Mouse (Mus musculus) embryonic facial prominence, embryonic 12.5 days (tissue): ENCODE data around the gene Nrarp. TPM values are rescaled to one million over a fixed set of nuclear protein-coding genes. Genes with fewer than 3 reads are reported as not detected.
A peak's percentile ranks its signal among the peaks of the same experiment; 100 is the strongest.

Experiments
- ATAC-seq: fragments of 200-750 bp; cut with Nextera tagmentation; 2 replicates; pipeline ENCODE4 v1.8.0; 2017; ENCODE audit not compliant: insufficient number of reproducible peaks, insufficient read depth, low FRiP score, low TSS enrichment
- H3K27ac ChIP-seq: fragments of 300-500 bp; sonication (generic); 2 replicates; pipeline ENCODE4 v1.5.1; 2016; ENCODE audit warnings: mild to moderate bottlenecking
- H3K27me3 ChIP-seq: fragments of 300-500 bp; sonication (generic); 2 replicates; pipeline ENCODE4 v1.6.1; 2016; ENCODE audit warnings: mild to moderate bottlenecking, moderate library complexity
- H3K36me3 ChIP-seq: fragments of 300-500 bp; sonication (generic); 2 replicates; pipeline ENCODE4 v1.6.1; 2016; ENCODE audit warnings: mild to moderate bottlenecking
- H3K4me1 ChIP-seq: fragments of 300-500 bp; sonication (generic); 2 replicates; pipeline ENCODE4 v1.6.1; 2016
- H3K4me2 ChIP-seq: fragments of 300-500 bp; sonication (generic); replicated peaks from 2 replicates; pipeline ENCODE4 v1.6.1; 2016; ENCODE audit warnings: mild to moderate bottlenecking, moderate library complexity
- H3K4me3 ChIP-seq: fragments of 300-500 bp; sonication (generic); 2 replicates; pipeline ENCODE4 v1.5.1; 2016; ENCODE audit warnings: mild to moderate bottlenecking
- H3K9ac ChIP-seq: fragments of 300-500 bp; sonication (generic); 2 replicates; pipeline ENCODE4 v1.6.1; 2016; ENCODE audit warnings: mild to moderate bottlenecking, moderate library complexity
- H3K9me3 ChIP-seq: fragments of 300-500 bp; sonication (generic); 2 replicates; pipeline ENCODE4 v1.6.1; 2016; ENCODE audit warnings: mild to moderate bottlenecking, moderate library complexity
- WGBS: fragments of 180-500 bp; shearing (Covaris S2); methylation state at CpG from one replicate; pipeline ENCODE4 v1.1.7; 2016; 5-methylcytosine and 5-hydroxymethylcytosine counted together
- polyA plus RNA-seq: library from polyadenylated mRNA; unstranded; fragments of >200 nt; fragmentation: Nextera tagmentation; extraction: Ambion mirVana; gene quantifications from 2 replicates; pipeline ENCODE4 v1.2.1, GENCODE M21; 2016

The Nrarp gene
- polyA plus RNA-seq, 1 experiment from 2014 or later: 21.3 TPM

DNA sequence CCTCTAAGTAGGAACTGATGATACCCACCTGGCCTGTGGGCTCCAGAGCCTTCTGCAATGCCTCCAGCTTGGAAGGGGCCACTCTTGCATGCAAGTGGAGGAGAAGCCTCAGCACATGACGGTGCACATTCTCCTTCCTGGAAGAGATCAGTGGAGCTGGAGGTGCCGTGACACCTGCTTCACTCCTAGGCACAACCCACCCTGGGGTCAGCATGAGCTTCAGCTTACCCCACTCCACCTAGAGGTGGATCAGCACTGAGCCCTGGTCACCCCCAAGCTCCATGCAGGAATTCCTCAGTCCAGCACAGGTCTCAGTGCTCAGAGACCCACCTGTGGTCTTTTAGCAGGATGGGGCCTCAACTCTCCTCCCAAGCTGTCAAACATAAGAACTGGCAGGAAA, 20.1 kb downstream of the Nrarp start:
- 87% methylated on average over 2 of the region's 2 CpGs for WGBS
- Histone ChIP-seq H3K27me3 (peaks cover 19% of the 10 kb centered on the region), H3K4me1 (peaks cover 10% of the 10 kb centered on the region; the same call in 1 of the 2 replicates), H3K9me3 (no peaks in the 10 kb centered on the region), H3K4me3 (no peak overlapping the region), H3K36me3 (peaks cover 65% of the 10 kb centered on the region), H3K4me2 (no peak overlapping the region), H3K27ac (no peak overlapping the region), H3K9ac (no peak overlapping the region)
- ATAC-seq: no peak

GRCm38 (mm10) chr2:25203631-25204214, 23.2 kb downstream of the Nrarp start:
- H3K9me3 ChIP-seq: no peaks in the 10 kb centered on the region
- peaks cover 88% of the 10 kb centered on the region for H3K36me3 ChIP-seq
- no peak overlapping the region for H3K9ac ChIP-seq
- no peak for ATAC-seq
- 65% methylated on average over 4 of the region's 4 CpGs for WGBS
- no peak overlapping the region for H3K4me2 ChIP-seq
- no peaks in the 10 kb centered on the region for H3K27me3 ChIP-seq
- no peak overlapping the region for H3K27ac ChIP-seq
- H3K4me1 ChIP-seq: no peaks in the 10 kb centered on the region
- H3K4me3 ChIP-seq: no peak overlapping the region

- 74% methylated on average over 1 of the region's 1 CpGs for WGBS
- H3K27me3 ChIP-seq: no peaks in the 10 kb centered on the region
- no peak overlapping the region for H3K4me3 ChIP-seq
- H3K4me2 ChIP-seq: no peak overlapping the region
- H3K36me3 ChIP-seq: peaks cover 52% of the 10 kb centered on the region
- no peaks in the 10 kb centered on the region for H3K9me3 ChIP-seq
- no peak overlapping the region for H3K27ac ChIP-seq
- no peak for ATAC-seq
- H3K9ac ChIP-seq: no peak overlapping the region
- H3K4me1 ChIP-seq: peaks cover 11% of the 10 kb centered on the region
Observed at GRCm38 (mm10) chr2:25207593-25207992, 27.0 kb downstream of the Nrarp start.

DNA sequence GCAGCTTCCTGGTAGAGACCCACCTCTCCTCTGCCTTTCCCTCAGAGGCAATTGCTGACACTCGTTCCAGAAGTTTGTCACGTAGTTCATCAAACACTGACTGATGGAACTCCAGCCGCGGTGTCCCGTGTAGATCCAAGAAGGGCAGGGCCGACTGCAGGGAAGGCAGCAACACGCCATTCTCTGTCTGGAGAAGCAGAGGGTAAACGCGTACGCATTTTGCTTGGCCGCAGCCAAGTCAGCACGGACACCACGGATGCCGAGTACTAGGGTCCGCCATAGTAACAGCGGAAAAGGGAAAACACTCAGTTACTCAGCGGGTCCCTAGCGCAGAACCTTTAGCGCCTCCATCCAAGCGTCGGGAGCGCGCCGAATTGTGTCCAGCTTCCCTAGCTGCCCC, 30.1 kb downstream of the Nrarp start:
- peak; percentile 17; the same call in 1 of the 2 replicates for ATAC-seq
- peak overlapping the region; percentile 86 for H3K4me3 ChIP-seq
- H3K4me1 ChIP-seq: peaks cover 11% of the 10 kb centered on the region
- peak overlapping the region; percentile 92 for H3K4me2 ChIP-seq
- H3K36me3 ChIP-seq: peaks cover 23% of the 10 kb centered on the region
- peak overlapping the region; percentile 87 for H3K27ac ChIP-seq
- peak overlapping the region; percentile 85 for H3K9ac ChIP-seq
- no peaks in the 10 kb centered on the region for H3K9me3 ChIP-seq
- WGBS: under 1% methylated on average over 24 of the region's 24 CpGs
- no peaks in the 10 kb centered on the region for H3K27me3 ChIP-seq

GRCm38 (mm10) chr2:25211121-25211670, 30.6 kb downstream of the Nrarp start, which contains the start of gene Nelfb:
Gene Nelfb, minus strand, starts transcription at chr2:25211489.
- under 1% methylated on average over 44 of the region's 44 CpGs for WGBS
- H3K9ac ChIP-seq: peak within 1 kb of the TSS; percentile 85
- no peaks in the 10 kb centered on the region for H3K27me3 ChIP-seq

GRCm38 (mm10) chr2:25213266-25213865, 32.8 kb downstream of the Nrarp start:
- Histone ChIP-seq H3K36me3 (no peaks in the 10 kb centered on the region), H3K9ac (no peak overlapping the region), H3K27me3 (no peaks in the 10 kb centered on the region), H3K27ac (no peak overlapping the region), H3K4me2 (no peak overlapping the region), H3K9me3 (no peaks in the 10 kb centered on the region), H3K4me1 (peaks cover 11% of the 10 kb centered on the region), H3K4me3 (no peak overlapping the region)
- no peak for ATAC-seq
- WGBS: 59% methylated on average over 23 of the region's 23 CpGs

More at GRCm38 (mm10) chr2:25211121-25211670, 30.6 kb downstream of the Nrarp start, which contains the start of gene Nelfb:
- Histone ChIP-seq H3K36me3 (peaks cover 18% of the 10 kb centered on the region), H3K4me2 (peak within 1 kb of the TSS; percentile 92), H3K27ac (peak within 1 kb of the TSS; percentile 87), H3K4me3 (peak within 1 kb of the TSS; percentile 86), H3K4me1 (peaks cover 11% of the 10 kb centered on the region), H3K9me3 (no peaks in the 10 kb centered on the region)
- peak; percentile 81 for ATAC-seq

- Histone ChIP-seq H3K4me1 (peaks cover 11% of the 10 kb centered on the region), H3K9me3 (no peaks in the 10 kb centered on the region), H3K4me2 (no peak within 1 kb of the TSS), H3K27ac (no peak within 1 kb of the TSS), H3K36me3 (no peaks in the 10 kb centered on the region), H3K27me3 (no peaks in the 10 kb centered on the region), H3K9ac (no peak within 1 kb of the TSS), H3K4me3 (no peak within 1 kb of the TSS)
- no peak for ATAC-seq
- 76% methylated on average over 3 of the region's 3 CpGs for WGBS
Observed at GRCm38 (mm10) chr2:25214444-25214843, 33.9 kb downstream of the Nrarp start, which contains the start of gene Stpg3. Gene Stpg3, minus strand, starts transcription at chr2:25214637.

GRCm38 (mm10) chr2:25217666-25218065, 37.1 kb downstream of the Nrarp start:
- no peak for ATAC-seq
- WGBS: 59% methylated on average over 2 of the region's 2 CpGs

DNA sequence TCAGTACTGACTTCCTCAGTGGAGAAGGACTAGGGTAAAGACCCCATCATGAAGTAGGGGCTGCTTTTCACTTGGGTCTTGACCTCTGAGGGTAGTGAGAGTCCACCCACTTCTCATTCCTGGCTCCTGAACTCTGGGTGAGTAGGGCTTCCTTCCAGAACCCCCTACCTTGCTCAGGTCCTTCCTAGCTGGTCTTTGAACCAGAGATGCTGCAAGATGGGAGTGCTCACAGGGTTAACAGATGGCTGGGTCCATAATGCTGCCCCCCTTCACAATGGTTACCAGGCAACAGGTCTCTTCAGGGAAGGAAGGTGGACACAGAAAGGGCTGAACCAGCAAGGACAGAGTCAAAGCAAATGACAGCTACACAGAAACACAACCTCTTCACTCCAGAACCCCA, 37.9 kb downstream of the Nrarp start, which contains the start of gene Fam166a:
TSS of gene Fam166a (plus strand) at position 301 of the 400 bp plus-strand sequence.
- no peak within 1 kb of the TSS for H3K4me2 ChIP-seq
- no peak within 1 kb of the TSS for H3K9ac ChIP-seq

More at GRCm38 (mm10) chr2:25217666-25218065, 37.1 kb downstream of the Nrarp start:
- Histone ChIP-seq H3K9ac (no peak overlapping the region), H3K9me3 (no peaks in the 10 kb centered on the region), H3K36me3 (peaks cover 10% of the 10 kb centered on the region; the same call in 1 of the 2 replicates), H3K27me3 (no peaks in the 10 kb centered on the region), H3K4me1 (no peaks in the 10 kb centered on the region), H3K4me2 (no peak overlapping the region), H3K27ac (no peak overlapping the region), H3K4me3 (no peak overlapping the region)

GRCm38 (mm10) chr2:25221331-25221772, 40.8 kb downstream of the Nrarp start:
- no peak overlapping the region for H3K27ac ChIP-seq
- no peak for ATAC-seq
- H3K4me3 ChIP-seq: no peak overlapping the region
- 69% methylated on average over 5 of the region's 5 CpGs for WGBS
- H3K9me3 ChIP-seq: no peaks in the 10 kb centered on the region
- H3K4me1 ChIP-seq: peaks cover 11% of the 10 kb centered on the region
- no peak overlapping the region for H3K9ac ChIP-seq
- H3K36me3 ChIP-seq: peaks cover 10% of the 10 kb centered on the region; the same call in 1 of the 2 replicates
- H3K27me3 ChIP-seq: no peaks in the 10 kb centered on the region
- H3K4me2 ChIP-seq: no peak overlapping the region

More for the DNA sequence above, 37.9 kb downstream of the Nrarp start, which contains the start of gene Fam166a:
- Histone ChIP-seq H3K4me1 (peaks cover 4% of the 10 kb centered on the region), H3K36me3 (peaks cover 10% of the 10 kb centered on the region; the same call in 1 of the 2 replicates), H3K27ac (no peak within 1 kb of the TSS), H3K4me3 (no peak within 1 kb of the TSS), H3K9me3 (no peaks in the 10 kb centered on the region), H3K27me3 (no peaks in the 10 kb centered on the region)
- no peak for ATAC-seq

DNA sequence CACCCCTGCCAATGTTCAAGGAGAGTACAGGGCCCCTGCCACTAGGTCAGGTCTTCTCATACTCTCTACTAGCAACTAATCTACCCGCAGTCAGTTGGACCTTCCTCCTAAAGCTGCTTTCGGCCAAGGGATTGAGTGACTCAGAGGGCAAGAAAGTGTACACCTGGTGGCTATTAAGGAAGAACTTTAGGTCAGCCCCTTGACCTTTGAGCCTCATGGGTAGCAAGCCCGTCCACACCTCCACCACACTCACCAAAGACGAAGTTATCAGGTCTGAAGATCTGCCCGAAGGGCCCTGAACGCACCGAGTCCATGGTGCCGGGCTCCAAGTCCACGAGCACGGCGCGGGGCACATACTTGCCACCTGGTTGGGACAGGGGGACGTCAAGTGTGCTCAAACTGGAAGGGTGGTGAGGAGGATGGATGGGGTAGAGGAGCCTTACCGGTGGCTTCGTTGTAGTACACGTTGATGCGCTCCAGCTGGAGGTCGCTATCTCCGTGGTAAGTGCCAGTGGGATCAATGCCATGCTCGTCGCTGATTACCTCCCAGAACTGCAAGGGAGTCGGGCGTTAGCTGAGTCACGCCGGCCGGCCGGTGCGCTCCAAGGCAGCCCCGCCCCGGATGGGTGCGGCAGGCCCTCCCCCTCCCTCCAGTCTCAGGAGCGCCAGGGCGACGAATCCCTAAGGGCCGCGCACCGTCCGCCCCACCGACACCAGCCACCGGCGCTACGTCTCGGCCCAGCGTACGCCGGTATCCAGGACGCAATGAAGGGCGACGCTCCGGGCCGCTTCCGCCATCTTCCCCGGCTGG, 43.3 kb downstream of the Nrarp start:
- WGBS: under 1% methylated on average over 53 of the region's 53 CpGs
- Histone ChIP-seq H3K4me3 (peak overlapping the region; percentile 65), H3K27me3 (no peaks in the 10 kb centered on the region), H3K27ac (peak overlapping the region; percentile 77), H3K36me3 (peaks cover 10% of the 10 kb centered on the region; the same call in 1 of the 2 replicates), H3K9ac (peak overlapping the region; percentile 73), H3K4me2 (peak overlapping the region; percentile 78), H3K9me3 (no peaks in the 10 kb centered on the region), H3K4me1 (peaks cover 11% of the 10 kb centered on the region)
- peak; percentile 8 for ATAC-seq
